Mouse (Mus musculus) MEL (cell line): ENCODE results near the gene Mettl7b. TPM values are rescaled to one million over a fixed set of nuclear protein-coding genes. Genes with fewer than 3 reads are reported as not detected.
A peak's percentile ranks its signal among the peaks of the same experiment; 100 is the strongest.

Experiments
- DNase-seq: peaks from one replicate; pipeline ENCODE4 v3.0.0; 2011; ENCODE audit warnings: low read depth, low spot score
- H3K27ac ChIP-seq: 2 replicates; pipeline ENCODE4 v1.5.1; 2012; ENCODE audit warnings: low read depth, mild to moderate bottlenecking, control low read depth, low read length, moderate library complexity; ENCODE audit not compliant: control insufficient read depth
- H3K27me3 ChIP-seq, 2 experiments: fragments of 150-350 bp in 1 of 2; sonication (generic) in 1 of 2; 2 replicates each; pipeline ENCODE4 v1.6.1; 2012; ENCODE audit warnings: low read length in 2 of 2, mild to moderate bottlenecking in 2 of 2, improper control_type of control experiment in 1 of 2, moderate library complexity in 1 of 2; ENCODE audit not compliant: insufficient read depth in 2 of 2, control insufficient read depth in 1 of 2
- H3K36me3 ChIP-seq, 2 experiments: 2 replicates each; pipeline ENCODE4 v1.6.1; 2012 to 2014; ENCODE audit warnings: low read length in 2 of 2, improper control_type of control experiment in 1 of 2, inconsistent platforms in 1 of 2, mild to moderate bottlenecking in 1 of 2; ENCODE audit not compliant: insufficient read depth in 2 of 2, control insufficient read depth in 1 of 2
- H3K4me1 ChIP-seq, 2 experiments: fragments of 150-350 bp in 1 of 2; sonication (generic) in 1 of 2; 2 replicates each; pipeline ENCODE4 v1.6.1; 2012; ENCODE audit warnings: low read length in 2 of 2, improper control_type of control experiment in 1 of 2, mild to moderate bottlenecking in 1 of 2; ENCODE audit not compliant: insufficient read depth in 2 of 2, control insufficient read depth in 1 of 2
- H3K4me3 ChIP-seq, 2 experiments: fragments of 150-350 bp in 1 of 2; sonication (generic) in 1 of 2; 2 replicates each; pipeline ENCODE4 v1.5.1; 2012; ENCODE audit warnings: low read depth in 2 of 2, low read length in 2 of 2, mild to moderate bottlenecking in 2 of 2, moderate library complexity in 2 of 2, control low read depth in 1 of 2, improper control_type of control experiment in 1 of 2; ENCODE audit not compliant: control insufficient read depth in 1 of 2, insufficient read depth in 1 of 2
- H3K79me2 ChIP-seq: 2 replicates; pipeline ENCODE4 v1.6.1; 2012; ENCODE audit warnings: mild to moderate bottlenecking, low read length, moderate library complexity; ENCODE audit not compliant: control insufficient read depth, poor library complexity, insufficient read depth
- H3K9ac ChIP-seq: 2 replicates; pipeline ENCODE4 v1.6.1; 2012; ENCODE audit warnings: low read depth, mild to moderate bottlenecking, control low read depth, low read length, moderate library complexity; ENCODE audit not compliant: control insufficient read depth, poor library complexity, severe bottlenecking
- H3K9me3 ChIP-seq: fragments of 150-350 bp; sonication (generic); replicated peaks from 2 replicates; pipeline ENCODE4 v1.6.1; 2012; ENCODE audit warnings: mild to moderate bottlenecking, low read length, improper control_type of control experiment, moderate library complexity; ENCODE audit not compliant: insufficient read depth
- BHLHE40 ChIP-seq: IDR thresholded peaks from 2 replicates; pipeline ENCODE4 v1.6.1; 2012; ENCODE audit warnings: low read depth, mild to moderate bottlenecking, inconsistent platforms, low read length, improper control_type of control experiment, borderline replicate concordance
- CHD1 ChIP-seq: IDR thresholded peaks from 2 replicates; pipeline ENCODE4 v1.6.1; 2012; ENCODE audit warnings: low read depth, mild to moderate bottlenecking, inconsistent platforms, low read length, improper control_type of control experiment
- CTCF ChIP-seq, 3 experiments: IDR thresholded peaks in 2 of 3; conservative IDR thresholded peaks in 1 of 3; 2 replicates each; pipeline ENCODE4 v1.5.1; 2011 to 2012; ENCODE audit warnings: low read length in 3 of 3, low read depth in 2 of 3, mild to moderate bottlenecking in 2 of 3, improper control_type of control experiment in 1 of 3, inconsistent platforms in 1 of 3, mixed read lengths in 1 of 3, moderate library complexity in 1 of 3; ENCODE audit not compliant: control insufficient read depth in 1 of 3, insufficient read depth in 1 of 3, poor library complexity in 1 of 3, severe bottlenecking in 1 of 3
- E2F4 ChIP-seq: IDR thresholded peaks from 2 replicates; pipeline ENCODE4 v1.6.1; 2011; ENCODE audit warnings: low read depth, low read length, improper control_type of control experiment, borderline replicate concordance
- ELF1 ChIP-seq: IDR thresholded peaks from 2 replicates; pipeline ENCODE4 v1.6.1; 2014; ENCODE audit warnings: low read depth, mild to moderate bottlenecking, inconsistent platforms, low read length, improper control_type of control experiment, moderate library complexity
- EP300 ChIP-seq, 2 experiments: IDR thresholded peaks; 2 replicates each; pipeline ENCODE4 v1.6.1; 2011; ENCODE audit warnings: improper control_type of control experiment in 2 of 2, low read length in 2 of 2, low read depth in 1 of 2, mild to moderate bottlenecking in 1 of 2
- HCFC1 ChIP-seq: IDR thresholded peaks from 2 replicates; pipeline ENCODE4 v1.6.1; 2012; ENCODE audit warnings: low read depth, mild to moderate bottlenecking, inconsistent platforms, low read length, improper control_type of control experiment, moderate library complexity
- MAX ChIP-seq: IDR thresholded peaks from 2 replicates; pipeline ENCODE4 v1.6.1; 2011; ENCODE audit warnings: low read length, improper control_type of control experiment
- MYB ChIP-seq: IDR thresholded peaks from 2 replicates; pipeline ENCODE4 v1.6.1; 2011; ENCODE audit warnings: mild to moderate bottlenecking, low read depth, low read length, improper control_type of control experiment
- NELFE ChIP-seq: IDR thresholded peaks from 2 replicates; pipeline ENCODE4 v1.6.1; 2011; ENCODE audit warnings: low read depth, low read length, improper control_type of control experiment
- NRF1 ChIP-seq: IDR thresholded peaks from 2 replicates; pipeline ENCODE4 v1.6.1; 2014; ENCODE audit warnings: low read depth, mild to moderate bottlenecking, inconsistent platforms, low read length, improper control_type of control experiment, moderate library complexity; ENCODE audit not compliant: poor library complexity, insufficient read depth, severe bottlenecking
- POLR2AphosphoS5 ChIP-seq: IDR thresholded peaks from 2 replicates; pipeline ENCODE4 v1.6.1; 2012; ENCODE audit warnings: low read depth, borderline replicate concordance, mild to moderate bottlenecking, inconsistent platforms, low read length, moderate library complexity, mixed read lengths
- RAD21 ChIP-seq: IDR thresholded peaks from 2 replicates; pipeline ENCODE4 v1.6.1; 2011; ENCODE audit warnings: mild to moderate bottlenecking, low read depth, low read length, improper control_type of control experiment
- RCOR1 ChIP-seq: IDR thresholded peaks from 2 replicates; pipeline ENCODE4 v1.6.1; 2012; ENCODE audit warnings: low read depth, mild to moderate bottlenecking, inconsistent platforms, low read length, improper control_type of control experiment
- TAL1 ChIP-seq: IDR thresholded peaks from 2 replicates; pipeline ENCODE4 v1.6.1; 2012; ENCODE audit warnings: mild to moderate bottlenecking, inconsistent platforms, low read length, moderate library complexity, mixed read lengths
- TBP ChIP-seq: IDR thresholded peaks from 2 replicates; pipeline ENCODE4 v1.8.0; 2011; ENCODE audit warnings: low read depth, low read length, improper control_type of control experiment
- ZC3H11A ChIP-seq: IDR thresholded peaks from 2 replicates; pipeline ENCODE4 v1.6.1; 2012; ENCODE audit warnings: low read depth, mild to moderate bottlenecking, inconsistent platforms, low read length, improper control_type of control experiment
- ZMIZ1 ChIP-seq: IDR thresholded peaks from 2 replicates; pipeline ENCODE4 v1.6.1; 2012; ENCODE audit warnings: low read depth, mild to moderate bottlenecking, inconsistent platforms, low read length, improper control_type of control experiment, moderate library complexity
- ZNF384 ChIP-seq: IDR thresholded peaks from 2 replicates; pipeline ENCODE4 v1.6.1; 2012; ENCODE audit warnings: low read depth, mild to moderate bottlenecking, inconsistent platforms, low read length, improper control_type of control experiment
- polyA plus RNA-seq, 2 experiments: library from polyadenylated mRNA; stranded (reverse) in 1 of 2; unstranded in 1 of 2; fragments of >175 nt in 1 of 2; fragments of >200 nt in 1 of 2; gene quantifications; 2 replicates each; pipeline versions ENCODE4 v1.2.1 to v1.2.4; 2012; ENCODE audit warnings: low replicate concordance in 2 of 2, low read depth in 1 of 2; ENCODE audit not compliant: insufficient read length in 2 of 2, insufficient read depth in 1 of 2, missing spikeins in 1 of 2
- total RNA-seq: library from RNA; depleted of rRNA; stranded (reverse); fragments of 300-350 nt; gene quantifications from 2 replicates; pipeline ENCODE4 v1.2.3, GENCODE M21; 2012

Mettl7b gene
- total and polyA plus RNA-seq, 3 experiments: not detected

DNA sequence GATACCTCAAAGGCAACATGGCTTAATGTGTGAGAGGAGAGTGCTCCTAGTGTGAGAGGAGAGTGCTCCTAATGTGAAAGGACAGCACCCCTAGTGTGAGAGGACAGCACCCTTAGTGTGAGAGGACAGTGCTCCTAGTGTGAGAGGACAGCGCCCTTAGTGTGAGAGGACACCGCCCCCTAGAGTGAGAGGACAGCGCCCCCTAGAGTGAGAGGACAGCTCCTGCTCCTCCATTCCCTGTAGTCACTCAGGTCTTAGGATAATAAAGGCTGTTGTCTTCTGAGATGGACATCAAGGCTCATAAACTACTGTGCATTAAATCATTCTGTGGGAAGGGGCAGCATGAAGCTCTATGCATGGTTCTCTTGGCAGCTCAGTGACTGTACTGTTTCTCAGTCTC, 15.1 kb downstream of the Mettl7b start:
- H3K36me3 ChIP-seq: no peaks in the 10 kb centered on the region
- no peaks in the 10 kb centered on the region for H3K27me3 ChIP-seq
- no peaks in the 10 kb centered on the region for H3K79me2 ChIP-seq
- H3K4me1 ChIP-seq: no peaks in the 10 kb centered on the region
- H3K27ac ChIP-seq: no peak overlapping the region
- H3K4me3 ChIP-seq: no peak overlapping the region
- peak; percentile 23 for TF ChIP-seq RAD21
- TF ChIP-seq ZMIZ1: no peak
- peak; percentile 53 to 58 (median 56) for TF ChIP-seq CTCF (IDR thresholded peaks at IDR 0.05 in 2 of 3, conservative IDR thresholded peaks at IDR 0.05 in 1 of 3; ENCODE audit: control insufficient read depth in 1 of 3, insufficient read depth in 1 of 3, low read depth in 2 of 3, low read length in 3 of 3, poor library complexity in 1 of 3, severe bottlenecking in 1 of 3)
- no peak overlapping the region for H3K9ac ChIP-seq
- H3K9me3 ChIP-seq: no peaks in the 10 kb centered on the region
- peak; percentile 14 for DNase-seq

DNA sequence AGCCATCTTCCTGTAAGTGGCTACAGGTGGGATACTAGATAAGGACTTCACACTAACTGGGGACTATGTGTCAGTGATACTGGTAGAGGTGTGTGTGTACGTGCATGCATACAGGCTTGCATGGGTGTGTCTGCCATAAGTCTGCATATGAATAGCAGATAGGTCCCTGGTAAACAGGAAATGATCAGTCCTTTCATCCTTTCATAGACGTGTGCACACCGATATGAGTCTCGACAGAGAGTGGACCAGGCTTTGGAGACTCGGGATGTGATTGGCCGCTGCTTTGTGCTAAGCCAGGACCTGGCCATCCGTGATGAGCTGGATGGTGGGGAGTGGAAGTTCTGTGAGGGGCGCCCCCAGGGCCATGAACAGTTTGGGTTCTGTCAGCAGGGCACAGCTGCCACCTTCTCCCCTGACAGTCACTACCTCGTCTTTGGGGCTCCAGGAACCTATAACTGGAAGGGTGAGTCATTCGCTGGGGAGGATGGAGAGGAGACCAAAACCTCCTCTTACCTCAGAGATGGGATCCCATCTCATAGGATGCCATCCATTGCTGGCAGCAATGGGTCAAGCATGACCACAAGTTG, 20.2 kb downstream of the Mettl7b start:
- no peaks in the 10 kb centered on the region for H3K4me1 ChIP-seq
- no peak for TF ChIP-seq TAL1
- no peak for TF ChIP-seq CTCF (IDR thresholded peaks at IDR 0.05 in 2 of 3, conservative IDR thresholded peaks at IDR 0.05 in 1 of 3; ENCODE audit: control insufficient read depth in 1 of 3, insufficient read depth in 1 of 3, low read depth in 2 of 3, low read length in 3 of 3, poor library complexity in 1 of 3, severe bottlenecking in 1 of 3)
- TF ChIP-seq BHLHE40: no peak
- TF ChIP-seq NRF1: no peak
- TF ChIP-seq ELF1: no peak
- no peak for TF ChIP-seq ZNF384
- no peak for TF ChIP-seq RCOR1
- no peak for TF ChIP-seq CHD1
- no peak overlapping the region for H3K27ac ChIP-seq
- H3K79me2 ChIP-seq: no peaks in the 10 kb centered on the region
- H3K9ac ChIP-seq: no peak overlapping the region
- peaks cover 0 to 3% of the 10 kb centered on the region in 2 experiments; a peak in 1 of 4 replicates for H3K27me3 ChIP-seq
- no peaks in the 10 kb centered on the region for H3K9me3 ChIP-seq
- no peak for DNase-seq
- H3K36me3 ChIP-seq: no peaks in the 10 kb centered on the region
- H3K4me3 ChIP-seq: no peak overlapping the region

DNA sequence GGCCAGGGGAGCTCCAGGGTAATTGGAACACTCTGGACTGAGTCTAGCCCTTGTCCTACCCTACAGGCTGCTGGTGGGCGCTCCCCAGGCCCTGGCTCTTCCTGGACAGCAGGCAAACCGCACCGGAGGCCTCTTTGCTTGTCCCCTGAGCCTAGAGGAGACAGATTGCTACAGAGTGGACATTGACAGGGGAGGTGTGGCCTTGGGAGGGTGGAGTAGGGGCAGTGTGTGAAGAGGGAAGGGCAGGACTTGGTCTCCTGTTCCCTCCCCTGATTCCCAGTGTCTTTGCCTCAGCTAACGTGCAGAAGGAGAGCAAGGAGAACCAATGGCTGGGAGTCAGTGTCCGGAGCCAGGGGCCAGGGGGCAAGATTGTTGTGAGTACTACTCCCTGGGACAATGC, 21.8 kb downstream of the Mettl7b start:
- Histone ChIP-seq H3K27me3 (peaks cover 0 to 5% of the 10 kb centered on the region in 2 experiments; a peak in 2 of 4 replicates), H3K9ac (no peak overlapping the region), H3K4me1 (no peaks in the 10 kb centered on the region), H3K4me3 (no peak overlapping the region), H3K79me2 (no peaks in the 10 kb centered on the region), H3K36me3 (no peaks in the 10 kb centered on the region), H3K27ac (no peak overlapping the region), H3K9me3 (no peaks in the 10 kb centered on the region)
- TF ChIP-seq EP300 (IDR thresholded peaks at IDR 0.05; ENCODE audit: low read depth in 1 of 2, low read length in 2 of 2) (no peak), CHD1 (no peak), TBP (no peak), E2F4 (no peak), NELFE (no peak), MYB (no peak), MAX (no peak), POLR2AphosphoS5 (no peak), HCFC1 (no peak), NRF1 (no peak), ZC3H11A (no peak), CTCF (IDR thresholded peaks at IDR 0.05 in 2 of 3, conservative IDR thresholded peaks at IDR 0.05 in 1 of 3; ENCODE audit: control insufficient read depth in 1 of 3, insufficient read depth in 1 of 3, low read depth in 2 of 3, low read length in 3 of 3, poor library complexity in 1 of 3, severe bottlenecking in 1 of 3) (no peak), BHLHE40 (no peak)
- DNase-seq: no peak
